Mouse (Mus musculus): ENCODE data around the gene Gm8773. TPM values are rescaled to one million over a fixed set of nuclear protein-coding genes. Genes with fewer than 3 reads are reported as not detected.

Gene Gm8773
- polyA plus RNA-seq, 1 experiment from 2014 or later: 0.47 TPM

DNA sequence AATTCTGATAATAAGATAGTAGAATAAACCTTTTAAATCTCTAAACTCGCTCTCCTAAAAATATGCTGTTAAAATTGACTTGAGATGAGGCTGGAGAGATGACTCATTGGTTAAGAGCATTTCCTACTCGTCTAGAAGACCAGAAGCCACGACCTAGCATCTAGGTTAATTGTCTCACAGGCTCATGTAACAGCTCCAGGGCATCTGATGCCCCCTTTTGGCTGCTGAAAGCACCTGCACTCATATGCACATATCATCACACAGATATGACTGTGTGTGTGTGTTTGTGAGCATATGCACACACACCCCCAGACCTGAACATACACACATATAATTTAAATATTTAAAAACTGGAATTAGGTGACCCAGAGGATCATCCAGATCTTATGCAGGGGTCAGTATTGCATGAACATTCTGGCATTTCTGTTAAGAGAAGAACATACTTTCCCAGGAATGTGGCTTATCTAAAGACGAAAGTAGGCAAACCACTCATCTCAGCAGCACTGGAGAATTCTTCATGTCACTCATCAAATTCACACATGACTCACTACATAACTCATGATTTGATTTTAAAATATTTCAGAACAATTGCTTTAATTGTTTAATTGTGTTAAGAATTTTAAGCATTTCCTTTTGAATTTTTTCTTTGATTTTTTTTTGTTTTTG, 12.4 kb upstream of the Gm8773 start:
- WGBS: 73% methylated on average over 4 of the region's 4 CpGs
- no peak for DNase-seq (ENCODE audit: low spot score)
- no peak overlapping the region for H3K4me3 ChIP-seq (ENCODE audit: low read depth, low read length)
- peaks cover 5% of the 10 kb centered on the region; the same call in 1 of the 2 replicates for H3K4me1 ChIP-seq (ENCODE audit: control insufficient read depth, insufficient read depth, low read length)
- H3K9me3 ChIP-seq (ENCODE audit: control insufficient read depth, low read length): no peaks in the 10 kb centered on the region
- no peak overlapping the region for H3K27ac ChIP-seq (replicated peaks; ENCODE audit: low read depth, low read length)
- no peaks in the 10 kb centered on the region; the same call in 1 of the 2 replicates for H3K36me3 ChIP-seq (ENCODE audit: control insufficient read depth, insufficient read depth, low read length)
- no peak overlapping the region for H3K4me2 ChIP-seq (ENCODE audit: low read depth, severe bottlenecking)
- no peak overlapping the region for H3K9ac ChIP-seq (ENCODE audit: low read length)
- H3K27me3 ChIP-seq (ENCODE audit: control insufficient read depth, insufficient read depth, low read length): no peaks in the 10 kb centered on the region
- no peak for ATAC-seq (ENCODE audit: insufficient number of reproducible peaks, low FRiP score, low TSS enrichment, low read depth)

DNA sequence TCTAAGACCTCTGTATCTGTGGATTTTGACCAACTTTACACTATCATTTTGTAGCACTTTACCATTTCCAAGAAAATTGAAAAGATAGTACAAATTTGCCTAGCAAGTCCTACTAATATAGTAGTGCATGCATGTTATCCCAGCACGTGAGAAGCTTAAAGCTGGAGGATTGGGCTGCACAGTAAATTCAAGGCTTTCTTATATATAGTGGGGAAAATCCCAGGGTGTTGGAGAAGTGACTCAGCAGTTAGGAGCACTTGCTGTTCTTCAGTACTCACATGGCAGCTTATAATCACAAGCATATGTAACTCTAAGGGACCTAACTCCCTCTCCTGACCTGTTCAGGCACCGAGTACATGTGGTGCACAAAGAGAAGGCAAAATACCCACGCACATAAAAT, 11.2 kb upstream of the Gm8773 start:
- Histone ChIP-seq H3K9ac (ENCODE audit: low read length) (no peak overlapping the region), H3K9me3 (ENCODE audit: control insufficient read depth, low read length) (no peaks in the 10 kb centered on the region), H3K4me1 (ENCODE audit: control insufficient read depth, insufficient read depth, low read length) (peaks cover 5% of the 10 kb centered on the region; the same call in 1 of the 2 replicates), H3K27ac (replicated peaks; ENCODE audit: low read depth, low read length) (no peak overlapping the region), H3K4me3 (ENCODE audit: low read depth, low read length) (no peak overlapping the region), H3K4me2 (ENCODE audit: low read depth, severe bottlenecking) (no peak overlapping the region), H3K36me3 (ENCODE audit: control insufficient read depth, insufficient read depth, low read length) (no peaks in the 10 kb centered on the region; the same call in 1 of the 2 replicates), H3K27me3 (ENCODE audit: control insufficient read depth, insufficient read depth, low read length) (no peaks in the 10 kb centered on the region)
- DNase-seq (ENCODE audit: low spot score) (no peak), ATAC-seq (ENCODE audit: insufficient number of reproducible peaks, low FRiP score, low TSS enrichment, low read depth) (no peak)
- 70% methylated on average over 3 of the region's 3 CpGs for WGBS

DNA sequence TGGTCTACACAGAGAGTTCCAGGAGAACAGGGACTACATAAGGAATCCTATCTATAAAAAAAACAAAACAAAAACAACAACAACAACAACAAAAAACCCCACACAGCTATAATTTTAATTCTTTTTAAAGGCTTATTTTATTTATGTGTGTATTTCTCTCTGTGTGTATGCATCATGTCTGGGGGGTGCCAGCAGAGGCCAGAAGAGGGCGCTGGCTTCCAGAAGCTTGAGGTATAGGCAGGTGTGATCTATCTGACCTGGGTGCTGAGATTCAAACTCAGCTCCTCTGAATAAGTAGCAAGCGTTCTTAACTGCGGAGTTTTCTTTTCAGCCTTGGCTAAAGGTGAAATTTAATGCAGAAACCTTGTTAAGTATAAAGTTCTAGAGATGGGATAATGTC, 14.1 kb downstream of the Gm8773 start:
- ATAC-seq (ENCODE audit: insufficient number of reproducible peaks, low FRiP score, low TSS enrichment, low read depth): no peak
- Histone ChIP-seq H3K4me2 (ENCODE audit: low read depth, severe bottlenecking) (no peak overlapping the region), H3K9me3 (ENCODE audit: control insufficient read depth, low read length) (no peaks in the 10 kb centered on the region), H3K4me3 (ENCODE audit: low read depth, low read length) (no peak overlapping the region), H3K4me1 (ENCODE audit: control insufficient read depth, insufficient read depth, low read length) (no peaks in the 10 kb centered on the region), H3K9ac (ENCODE audit: low read length) (no peak overlapping the region), H3K27me3 (ENCODE audit: control insufficient read depth, insufficient read depth, low read length) (no peaks in the 10 kb centered on the region), H3K27ac (replicated peaks; ENCODE audit: low read depth, low read length) (no peak overlapping the region), H3K36me3 (ENCODE audit: control insufficient read depth, insufficient read depth, low read length) (no peaks in the 10 kb centered on the region)
- no peak for DNase-seq (ENCODE audit: low spot score)
- WGBS: 78% methylated on average over 3 of the region's 3 CpGs

DNA sequence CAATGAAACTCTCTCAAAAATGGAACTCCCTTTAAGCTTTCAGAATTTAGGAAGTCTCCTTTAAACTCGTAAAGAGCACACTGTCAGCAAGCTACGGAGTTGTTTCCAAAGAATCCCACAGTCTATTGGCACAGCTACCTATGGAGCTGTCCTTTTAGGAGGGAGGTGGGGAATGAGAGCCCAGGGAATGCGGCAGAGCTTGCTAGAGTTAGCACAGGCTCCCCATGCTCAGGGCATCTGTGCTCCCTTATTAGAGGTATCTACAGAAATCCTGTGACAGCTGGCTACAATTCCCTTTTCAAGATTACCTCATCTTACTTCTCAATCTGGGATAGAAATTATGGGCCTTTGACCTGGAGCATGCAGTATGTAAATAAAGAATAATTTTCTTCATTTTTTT, 36.9 kb downstream of the Gm8773 start:
- ATAC-seq (ENCODE audit: insufficient number of reproducible peaks, low FRiP score, low TSS enrichment, low read depth): no peak
- Histone ChIP-seq H3K27ac (replicated peaks; ENCODE audit: low read depth, low read length) (no peak overlapping the region), H3K9me3 (ENCODE audit: control insufficient read depth, low read length) (no peaks in the 10 kb centered on the region), H3K27me3 (ENCODE audit: control insufficient read depth, insufficient read depth, low read length) (no peaks in the 10 kb centered on the region), H3K36me3 (ENCODE audit: control insufficient read depth, insufficient read depth, low read length) (no peaks in the 10 kb centered on the region), H3K4me3 (ENCODE audit: low read depth, low read length) (no peak overlapping the region), H3K4me1 (ENCODE audit: control insufficient read depth, insufficient read depth, low read length) (no peaks in the 10 kb centered on the region), H3K9ac (ENCODE audit: low read length) (no peak overlapping the region), H3K4me2 (ENCODE audit: low read depth, severe bottlenecking) (no peak overlapping the region)
- DNase-seq (ENCODE audit: low spot score): no peak
- 58% methylated on average over 3 of the region's 3 CpGs for WGBS

DNA sequence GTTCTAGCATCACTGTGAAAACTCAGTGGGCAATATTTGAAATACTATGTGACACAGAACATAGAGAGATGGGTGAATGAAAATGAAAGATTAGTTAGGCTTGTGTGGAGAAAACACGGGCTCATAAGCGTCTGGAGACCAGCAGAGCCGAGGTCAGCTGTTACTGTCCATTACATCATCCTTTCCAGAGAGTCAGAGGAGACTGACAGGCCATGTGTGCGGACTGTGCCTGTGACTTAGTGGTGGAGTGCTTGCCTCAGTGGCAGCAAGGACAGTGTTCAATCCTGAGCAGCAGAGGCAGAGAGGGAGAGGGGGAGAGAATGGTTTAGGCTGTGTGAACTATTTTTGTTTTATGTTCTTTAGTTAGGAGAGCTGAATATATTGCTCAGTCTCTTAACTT, 44.7 kb downstream of the Gm8773 start:
- 65% methylated on average over 4 of the region's 4 CpGs for WGBS
- Histone ChIP-seq H3K4me1 (ENCODE audit: control insufficient read depth, insufficient read depth, low read length) (no peaks in the 10 kb centered on the region), H3K27ac (replicated peaks; ENCODE audit: low read depth, low read length) (no peak overlapping the region), H3K4me3 (ENCODE audit: low read depth, low read length) (no peak overlapping the region), H3K4me2 (ENCODE audit: low read depth, severe bottlenecking) (no peak overlapping the region), H3K27me3 (ENCODE audit: control insufficient read depth, insufficient read depth, low read length) (no peaks in the 10 kb centered on the region), H3K36me3 (ENCODE audit: control insufficient read depth, insufficient read depth, low read length) (no peaks in the 10 kb centered on the region), H3K9me3 (ENCODE audit: control insufficient read depth, low read length) (no peaks in the 10 kb centered on the region), H3K9ac (ENCODE audit: low read length) (no peak overlapping the region)
- no peak for DNase-seq (ENCODE audit: low spot score)
- no peak; the same call in 1 of the 2 replicates for ATAC-seq (ENCODE audit: insufficient number of reproducible peaks, low FRiP score, low TSS enrichment, low read depth)

DNA sequence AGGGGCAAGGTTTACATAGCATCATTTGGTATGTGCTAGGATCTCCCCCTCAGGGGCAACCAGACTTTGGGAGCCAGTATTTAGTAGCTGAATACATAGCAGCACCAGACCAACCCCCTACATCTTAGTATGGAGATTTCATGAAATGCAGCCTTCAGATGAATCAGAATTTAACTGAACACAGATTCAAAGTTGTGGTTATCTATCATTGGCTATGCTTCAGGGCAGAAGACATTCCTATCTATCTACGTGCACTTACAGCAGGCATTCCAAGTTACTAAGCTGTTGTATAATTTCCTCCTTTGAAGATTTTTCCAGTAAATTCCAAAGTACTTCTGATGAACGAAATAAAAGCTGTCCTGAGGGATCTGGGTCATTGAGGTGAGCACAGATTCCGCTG, 51.9 kb downstream of the Gm8773 start:
- Histone ChIP-seq H3K27ac (replicated peaks; ENCODE audit: low read depth, low read length) (no peak overlapping the region), H3K9me3 (ENCODE audit: control insufficient read depth, low read length) (no peaks in the 10 kb centered on the region), H3K4me3 (ENCODE audit: low read depth, low read length) (no peak overlapping the region), H3K9ac (ENCODE audit: low read length) (no peak overlapping the region), H3K36me3 (ENCODE audit: control insufficient read depth, insufficient read depth, low read length) (no peaks in the 10 kb centered on the region), H3K4me1 (ENCODE audit: control insufficient read depth, insufficient read depth, low read length) (no peaks in the 10 kb centered on the region), H3K4me2 (ENCODE audit: low read depth, severe bottlenecking) (no peak overlapping the region), H3K27me3 (ENCODE audit: control insufficient read depth, insufficient read depth, low read length) (no peaks in the 10 kb centered on the region)
- DNase-seq (ENCODE audit: low spot score) (no peak), ATAC-seq (ENCODE audit: insufficient number of reproducible peaks, low FRiP score, low TSS enrichment, low read depth) (no peak)
- 77% methylated on average over 3 of the region's 3 CpGs for WGBS

Other genes with a start within 250 kb of the Gm8773 start
- 22.7 and 26.0 TPM in 2 replicates for gene Cdk14, start 153.5 kb upstream of the Gm8773 start, polyA plus RNA-seq (2014; fragmentation: Nextera tagmentation; extraction: Ambion mirVana)
- gene 1700015F17Rik, start 94.7 kb upstream of the Gm8773 start, polyA plus RNA-seq (2014; fragmentation: Nextera tagmentation; extraction: Ambion mirVana): not detected in 2 replicates
- 22.0 and 25.0 TPM in 2 replicates for gene Cldn12, start 58.8 kb upstream of the Gm8773 start, polyA plus RNA-seq (2014; fragmentation: Nextera tagmentation; extraction: Ambion mirVana)
- gene Gtpbp10, start 14.3 kb upstream of the Gm8773 start, polyA plus RNA-seq (2014; fragmentation: Nextera tagmentation; extraction: Ambion mirVana): 34.2 and 40.7 TPM in 2 replicates
- 2.5 and 3.6 TPM in 2 replicates for gene Cfap69, start 90.4 kb downstream of the Gm8773 start, polyA plus RNA-seq (2014; fragmentation: Nextera tagmentation; extraction: Ambion mirVana)
- 7.1 and 8.4 TPM in 2 replicates for gene Steap2, start 120.8 kb downstream of the Gm8773 start, polyA plus RNA-seq (2014; fragmentation: Nextera tagmentation; extraction: Ambion mirVana)
- 3.5 and 4.8 TPM in 2 replicates for gene Steap1, start 175.5 kb downstream of the Gm8773 start, polyA plus RNA-seq (2014; fragmentation: Nextera tagmentation; extraction: Ambion mirVana)